8 mouse cellular contexts compared by ENCODE assay signal in the genomic region with DNA sequence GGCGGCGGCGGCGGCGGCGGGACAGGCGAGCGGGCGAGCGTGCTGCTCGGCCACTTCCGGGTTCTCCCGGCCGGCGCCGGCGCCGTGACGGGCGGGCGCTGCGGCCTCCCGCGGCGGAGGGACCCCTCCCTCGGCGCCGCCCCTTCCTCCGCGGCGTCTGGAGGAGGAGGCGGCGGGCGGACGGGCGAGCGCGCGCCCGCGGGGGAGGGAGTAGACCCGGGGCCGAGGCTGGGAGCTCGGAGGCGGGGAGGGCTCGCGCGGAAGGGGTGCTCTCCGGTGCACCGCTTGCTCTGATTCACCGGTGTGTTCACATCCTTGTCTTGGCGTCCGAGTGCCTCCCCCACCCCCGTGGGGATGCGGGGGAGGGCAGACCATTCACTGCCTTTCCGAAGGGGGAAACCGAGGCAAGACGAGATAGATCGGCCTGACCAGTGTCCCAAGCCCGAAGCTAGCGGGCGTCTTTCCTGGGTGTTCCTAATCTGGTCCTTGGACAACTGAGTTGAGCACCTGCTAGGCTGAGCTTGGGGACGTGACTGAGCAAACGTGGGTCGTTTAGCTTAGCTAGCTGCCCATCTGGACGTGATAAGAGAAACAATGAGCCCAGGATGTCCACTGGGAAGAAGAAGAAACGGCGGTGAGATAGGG. TPM values are rescaled to one million over a fixed set of nuclear protein-coding genes. Genes with fewer than 3 reads are reported as not detected.
DNase-seq lines count a peak whose midpoint lies in the region; ATAC-seq and TF ChIP-seq lines count a peak whose summit lies in the region.

A gene (minus strand): TSS at position 121 of the 645 bp plus-strand sequence.

- no peaks in the 10 kb centered on the region for H3K9me3 ChIP-seq in hindbrain, postnatal 0 days (ENCODE audit: low read length)

- intact Hi-C loops in gastrocnemius, adult 2 months (cut with DNase I): loop anchor here (5.0 kb wide), 2 partner anchors 92 to 118 kb away; a partner anchor contains a TSS
- intact Hi-C loops in left cerebral cortex, postnatal 25 days (cut with DNase I): loop anchor here (1.0 to 5.0 kb wide), 3 partner anchors 21 to 92 kb away; no protein-coding TSS in a partner anchor

- H3K4me2 ChIP-seq in hindbrain, postnatal 0 days (ENCODE audit: low read depth, low read length): peak within 1 kb of the TSS; percentile 81

- H3K4me3 ChIP-seq in gastrocnemius, adult 2 months: peak within 1 kb of the TSS; percentile 97
- peak within 1 kb of the TSS; percentile 92 for H3K4me3 ChIP-seq in hindbrain, postnatal 0 days (ENCODE audit: low read length)

- H3K4me1 ChIP-seq in hindbrain, postnatal 0 days (ENCODE audit: insufficient read depth, low read length): peaks cover 15% of the 10 kb centered on the region

- WGBS in hindbrain, postnatal 0 days: 2% methylated on average over 54 of the region's 68 CpGs

- peak; percentile 88 for ATAC-seq in hindbrain, postnatal 0 days

- peak; percentile 57 for DNase-seq in R1 (ENCODE audit: low read depth, low spot score)
- peak; percentile 84 for DNase-seq in cerebellum, adult 9-11 months
- DNase-seq in gastrocnemius, adult 2 months: peak; percentile 89
- peak; percentile 90 for DNase-seq in hindbrain, postnatal 0 days (ENCODE audit: low spot score)
- peak; percentile 74 to 80 for DNase-seq in left cerebral cortex, postnatal 25 days (ENCODE audit: low spot score in 2 of 2)
- peak; percentile 73 for DNase-seq in mesoderm, embryonic 11.5 days (ENCODE audit: low read depth, low spot score)
- DNase-seq in right cerebral cortex, postnatal 36 days (ENCODE audit: low spot score in 2 of 2): peak; percentile 65
- DNase-seq in yolk sac, embryonic 10.5 days (ENCODE audit: low spot score): peak; percentile 77

- H3K27me3 ChIP-seq in hindbrain, postnatal 0 days (ENCODE audit: insufficient read depth, low read length): no peaks in the 10 kb centered on the region

- H3K36me3 ChIP-seq in hindbrain, postnatal 0 days (ENCODE audit: insufficient read depth, low read length): no peaks in the 10 kb centered on the region

- TF ChIP-seq CTCF in gastrocnemius, adult 2 months (IDR thresholded peaks at IDR 0.05): no peak
- no peak for TF ChIP-seq CTCF in hindbrain, postnatal 0 days (IDR thresholded peaks at IDR 0.05; ENCODE audit: low read depth)

- peak within 1 kb of the TSS; percentile 87 for H3K27ac ChIP-seq in gastrocnemius, adult 2 months
- peak within 1 kb of the TSS; percentile 90 for H3K27ac ChIP-seq in hindbrain, postnatal 0 days

- peak within 1 kb of the TSS; percentile 92 for H3K9ac ChIP-seq in hindbrain, postnatal 0 days (replicated peaks; ENCODE audit: low read length)

RNA-seq across cellular contexts. Expression of the gene that starts here (rescaled TPM):
- 1 to 10 TPM; 7.9 to 8.7 TPM for total RNA-seq in gastrocnemius, adult 2 months (2021)
- 35.0 and 41.0 TPM in 2 replicates for total RNA-seq in hindbrain, postnatal 0 days (2014; rRNA removed)
- polyA plus RNA-seq in hindbrain, postnatal 0 days (2015; fragmentation: Nextera tagmentation; extraction: Ambion mirVana): 26.3 and 27.4 TPM in 2 replicates
- total RNA-seq in left cerebral cortex, postnatal 25 days (2021): 100 to 1,000 TPM; 153 to 175 TPM

Comparison
In these comparisons a context has a peak if more than half of its experiments do, and no peak if none do; other contexts are left out.
1. Peak in every context shown above with its lines: DNase-seq, ATAC-seq, H3K4me3 ChIP-seq and H3K27ac ChIP-seq.